Mouse (Mus musculus): ENCODE data around the gene Tsx. TPM values are rescaled to one million over a fixed set of nuclear protein-coding genes. Genes with fewer than 3 reads are reported as not detected.
"Not testable (repeated sequence)": the region's sequence is repeated elsewhere in the genome, so short reads cannot be mapped to it uniquely, and the experiment has no call there.

Gene Tsx
- polyA plus RNA-seq, 1 experiment from 2014 or later = not detected

DNA sequence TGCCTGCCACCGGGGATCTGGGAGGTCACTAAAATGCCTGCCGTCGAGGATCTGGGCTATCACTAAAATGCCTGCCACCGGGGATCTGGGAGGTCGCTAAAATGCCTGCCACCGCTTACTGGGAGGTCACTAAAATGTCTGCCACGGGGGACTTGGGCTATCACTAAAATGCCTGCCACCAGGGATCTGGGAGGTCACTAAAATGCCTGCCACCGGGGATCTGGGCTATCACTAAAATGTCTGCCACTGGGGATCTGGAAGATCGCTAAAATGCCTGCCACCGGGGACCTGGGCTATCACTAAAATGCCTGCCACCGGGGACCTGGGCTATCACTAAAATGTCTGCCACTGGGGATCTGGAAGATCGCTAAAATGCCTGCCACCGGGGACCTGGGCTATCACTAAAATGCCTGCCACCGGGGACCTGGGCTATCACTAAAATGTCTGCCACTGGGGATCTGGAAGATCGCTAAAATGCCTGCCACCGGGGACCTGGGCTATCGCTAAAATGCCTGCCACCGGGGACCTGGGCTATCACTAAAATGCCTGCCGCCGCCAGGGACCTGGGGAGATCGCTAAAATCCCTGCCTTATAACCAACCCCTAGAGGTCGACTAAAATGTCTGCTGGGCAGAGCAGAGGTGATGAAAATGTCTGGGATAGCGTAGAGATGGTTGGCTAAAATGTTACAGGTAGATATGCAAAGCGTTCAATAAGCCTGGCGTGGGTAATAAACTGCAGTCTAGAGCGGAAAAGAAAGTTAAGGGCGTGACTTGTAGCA, 34.9 kb downstream of the Tsx start:
- H3K9ac ChIP-seq (ENCODE audit: low read depth, low read length); ATAC-seq (ENCODE audit: low FRiP score, low TSS enrichment); H3K4me2 ChIP-seq (replicated peaks; ENCODE audit: low read depth, low read length); H3K4me1 ChIP-seq (ENCODE audit: control insufficient read depth, insufficient read depth, low read length); H3K27me3 ChIP-seq (ENCODE audit: control insufficient read depth, insufficient read depth, low read length); H3K4me3 ChIP-seq (ENCODE audit: low read length); H3K27ac ChIP-seq (ENCODE audit: low read depth, low read length); H3K36me3 ChIP-seq (ENCODE audit: control insufficient read depth, insufficient read depth, low read length); H3K9me3 ChIP-seq (ENCODE audit: control insufficient read depth, low read length): not testable (repeated sequence)
- WGBS = 69% methylated on average over 17 of the region's 27 CpGs

DNA sequence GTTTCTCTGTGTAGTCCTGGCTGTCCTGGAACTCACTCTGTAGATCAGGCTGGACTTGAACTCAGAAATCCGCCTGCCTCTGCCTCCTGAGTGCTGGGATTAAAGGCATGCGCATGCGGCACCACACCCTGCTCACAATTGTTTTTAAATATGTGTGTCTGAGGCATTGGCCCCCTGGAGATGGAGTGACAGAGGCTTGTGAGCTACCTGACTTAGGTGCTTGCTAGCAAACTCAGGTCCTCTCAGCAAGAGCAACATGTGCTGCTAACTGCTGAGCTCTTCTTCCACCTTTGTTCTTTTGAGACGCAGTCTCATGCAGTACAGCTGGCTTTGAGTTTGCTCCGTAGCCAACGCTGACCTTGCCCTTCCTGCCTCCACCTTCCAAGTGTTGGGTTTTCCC, 38.5 kb downstream of the Tsx start:
- Histone ChIP-seq H3K27ac (ENCODE audit: low read depth, low read length) (no peak overlapping the region), H3K4me1 (ENCODE audit: control insufficient read depth, insufficient read depth, low read length) (no peaks in the 10 kb centered on the region), H3K9ac (ENCODE audit: low read depth, low read length) (no peak overlapping the region), H3K36me3 (ENCODE audit: control insufficient read depth, insufficient read depth, low read length) (no peaks in the 10 kb centered on the region), H3K4me3 (ENCODE audit: low read length) (no peak overlapping the region), H3K27me3 (ENCODE audit: control insufficient read depth, insufficient read depth, low read length) (0 out of 2 replicates have a peak, but pooled peaks cover 6% of the 10 kb centered on the region), H3K9me3 (ENCODE audit: control insufficient read depth, low read length) (0 out of 2 replicates have a peak, but pooled peaks cover 4% of the 10 kb centered on the region), H3K4me2 (replicated peaks; ENCODE audit: low read depth, low read length) (no peak overlapping the region)
- no peak for ATAC-seq (ENCODE audit: low FRiP score, low TSS enrichment)
- 80% methylated on average over 6 of the region's 6 CpGs for WGBS

DNA sequence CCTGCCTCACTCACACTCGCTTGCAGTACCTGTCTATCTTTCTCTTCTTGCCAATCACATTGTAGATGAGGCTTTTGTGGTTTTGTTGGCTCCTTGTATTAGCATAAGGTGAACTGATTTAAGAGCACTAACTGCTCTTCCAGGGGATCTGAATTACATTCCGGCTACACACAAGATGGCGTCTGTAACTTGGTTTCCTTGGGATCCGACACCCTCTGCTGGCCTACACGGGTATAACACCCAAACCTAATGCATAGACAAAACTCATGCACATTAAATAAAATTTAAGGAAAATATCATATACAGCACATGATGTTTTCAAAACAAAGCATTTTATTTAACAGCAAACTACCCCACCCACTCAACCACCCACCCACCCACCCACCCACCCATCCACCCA, 45.8 kb downstream of the Tsx start:
- no peaks in the 10 kb centered on the region for H3K4me1 ChIP-seq (ENCODE audit: control insufficient read depth, insufficient read depth, low read length)
- no peak for ATAC-seq (ENCODE audit: low FRiP score, low TSS enrichment)
- WGBS = 71% methylated on average over 5 of the region's 5 CpGs

DNA sequence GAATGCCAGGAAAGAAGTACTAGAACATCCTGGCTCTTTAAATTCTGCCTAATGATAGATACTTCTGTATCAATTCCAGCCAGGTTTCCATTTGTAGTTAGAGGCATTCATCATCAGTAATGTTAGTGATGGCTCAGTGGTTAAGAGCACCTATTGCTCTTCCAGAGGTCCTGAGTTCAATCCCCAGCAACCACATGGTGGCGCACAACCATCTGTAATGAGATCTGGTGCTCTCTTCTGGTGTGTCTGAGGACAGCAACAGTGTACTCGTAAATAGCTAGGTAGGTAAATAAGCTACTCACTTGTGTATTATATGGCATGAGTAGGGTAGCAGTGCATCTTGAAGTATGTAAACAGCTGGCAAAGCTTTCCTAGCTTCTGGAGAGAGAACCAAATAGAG, 54.7 kb downstream of the Tsx start:
- H3K27ac ChIP-seq (ENCODE audit: low read depth, low read length) = no peak overlapping the region
- H3K4me1 ChIP-seq (ENCODE audit: control insufficient read depth, insufficient read depth, low read length) = no peaks in the 10 kb centered on the region
- no peak overlapping the region for H3K4me3 ChIP-seq (ENCODE audit: low read length)
- H3K36me3 ChIP-seq (ENCODE audit: control insufficient read depth, insufficient read depth, low read length) = no peaks in the 10 kb centered on the region; the same call in 1 of the 2 replicates
- no peaks in the 10 kb centered on the region for H3K9me3 ChIP-seq (ENCODE audit: control insufficient read depth, low read length)
- WGBS = 80% methylated on average over 2 of the region's 2 CpGs
- H3K4me2 ChIP-seq (replicated peaks; ENCODE audit: low read depth, low read length) = no peak overlapping the region
- no peak overlapping the region for H3K9ac ChIP-seq (ENCODE audit: low read depth, low read length)
- ATAC-seq (ENCODE audit: low FRiP score, low TSS enrichment) = no peak
- no peaks in the 10 kb centered on the region for H3K27me3 ChIP-seq (ENCODE audit: control insufficient read depth, insufficient read depth, low read length)

More for the DNA sequence above, 45.8 kb downstream of the Tsx start:
- no peak overlapping the region for H3K27ac ChIP-seq (ENCODE audit: low read depth, low read length)
- no peak overlapping the region for H3K4me3 ChIP-seq (ENCODE audit: low read length)
- no peaks in the 10 kb centered on the region for H3K27me3 ChIP-seq (ENCODE audit: control insufficient read depth, insufficient read depth, low read length)
- no peak overlapping the region for H3K9ac ChIP-seq (ENCODE audit: low read depth, low read length)
- H3K9me3 ChIP-seq (ENCODE audit: control insufficient read depth, low read length) = no peaks in the 10 kb centered on the region
- H3K4me2 ChIP-seq (replicated peaks; ENCODE audit: low read depth, low read length) = no peak overlapping the region
- H3K36me3 ChIP-seq (ENCODE audit: control insufficient read depth, insufficient read depth, low read length) = no peaks in the 10 kb centered on the region

DNA sequence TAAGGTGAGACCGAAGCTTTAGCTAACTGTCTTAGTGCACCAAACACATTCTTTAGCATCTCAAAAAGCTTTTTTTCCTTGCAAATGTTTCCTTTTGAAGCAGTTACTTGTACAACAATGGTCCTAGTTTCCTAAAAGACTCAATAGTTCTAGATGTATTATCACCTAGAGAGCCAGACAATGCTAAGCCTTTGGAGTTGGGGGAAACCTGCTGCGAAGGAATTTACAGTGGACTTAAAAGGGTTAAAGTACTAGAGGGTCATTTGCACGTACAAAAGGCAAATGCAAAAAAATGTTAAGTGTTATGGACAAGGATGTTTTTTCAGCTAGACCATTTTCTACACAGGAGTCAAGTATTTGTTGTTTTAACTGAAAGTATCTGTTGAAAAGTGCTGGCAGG, 58.1 kb downstream of the Tsx start:
- no peak for ATAC-seq (ENCODE audit: low FRiP score, low TSS enrichment)
- Histone ChIP-seq H3K4me3 (ENCODE audit: low read length) (no peak overlapping the region), H3K4me1 (ENCODE audit: control insufficient read depth, insufficient read depth, low read length) (no peaks in the 10 kb centered on the region), H3K36me3 (ENCODE audit: control insufficient read depth, insufficient read depth, low read length) (no peaks in the 10 kb centered on the region), H3K9ac (ENCODE audit: low read depth, low read length) (no peak overlapping the region), H3K4me2 (replicated peaks; ENCODE audit: low read depth, low read length) (no peak overlapping the region), H3K27ac (ENCODE audit: low read depth, low read length) (no peak overlapping the region), H3K9me3 (ENCODE audit: control insufficient read depth, low read length) (no peaks in the 10 kb centered on the region), H3K27me3 (ENCODE audit: control insufficient read depth, insufficient read depth, low read length) (no peaks in the 10 kb centered on the region)
- WGBS = 79% methylated on average over 3 of the region's 3 CpGs

Other genes with a start within 250 kb of the Tsx start
- gene Nap1l2, start 227.8 kb upstream of the Tsx start, polyA plus RNA-seq (2014; fragmentation: Nextera tagmentation; extraction: Ambion mirVana) = 0.53 and 1.1 TPM in 2 replicates
- gene Cdx4, start 93.1 kb upstream of the Tsx start, polyA plus RNA-seq (2014; fragmentation: Nextera tagmentation; extraction: Ambion mirVana) = not detected in 2 replicates
- 3.8 and 4.8 TPM in 2 replicates for gene Chic1, start 58.0 kb upstream of the Tsx start, polyA plus RNA-seq (2014; fragmentation: Nextera tagmentation; extraction: Ambion mirVana)
- not detected in 2 replicates for gene Gm26992, start 7.5 kb downstream of the Tsx start, polyA plus RNA-seq (2014; fragmentation: Nextera tagmentation; extraction: Ambion mirVana)
- not detected in 2 replicates for gene Zcchc13, start 216.1 kb downstream of the Tsx start, polyA plus RNA-seq (2014; fragmentation: Nextera tagmentation; extraction: Ambion mirVana)